Mouse (Mus musculus): ENCODE data around the gene Arl5b. TPM values are rescaled to one million over a fixed set of nuclear protein-coding genes. Genes with fewer than 3 reads are reported as not detected.

Gene Arl5b
- polyA plus RNA-seq, 1 experiment from 2014 or later, result 22.4 TPM

GRCm38 (mm10) chr2:15112741-15113140, 63.5 kb downstream of the Arl5b start:
- Histone ChIP-seq H3K4me2 (ENCODE audit: low read length) (no peak overlapping the region), H3K36me3 (ENCODE audit: control insufficient read depth, insufficient read depth, low read length) (no peaks in the 10 kb centered on the region), H3K27ac (replicated peaks in 1 of 2; ENCODE audit: control insufficient read depth in 1 of 2, insufficient read depth in 1 of 2, low read depth in 2 of 2, low read length in 2 of 2) (no peak overlapping the region), H3K4me3 (ENCODE audit: control insufficient read depth in 1 of 2, insufficient read depth in 1 of 2, low read depth in 1 of 2, low read length in 2 of 2) (no peak overlapping the region), H3K9ac (ENCODE audit: low read length) (no peak overlapping the region), H3K27me3 (ENCODE audit: control insufficient read depth, insufficient read depth, low read length) (no peaks in the 10 kb centered on the region), H3K9me3 (ENCODE audit: control insufficient read depth, low read length) (no peaks in the 10 kb centered on the region), H3K4me1 (ENCODE audit: control insufficient read depth in 2 of 2, insufficient read depth in 2 of 2, low read length in 2 of 2) (no peaks in the 10 kb centered on the region)
- 79% methylated on average over 6 of the region's 6 CpGs for WGBS
- no peak for ATAC-seq (ENCODE audit: insufficient number of reproducible peaks, insufficient read depth, low FRiP score, low read depth)

DNA sequence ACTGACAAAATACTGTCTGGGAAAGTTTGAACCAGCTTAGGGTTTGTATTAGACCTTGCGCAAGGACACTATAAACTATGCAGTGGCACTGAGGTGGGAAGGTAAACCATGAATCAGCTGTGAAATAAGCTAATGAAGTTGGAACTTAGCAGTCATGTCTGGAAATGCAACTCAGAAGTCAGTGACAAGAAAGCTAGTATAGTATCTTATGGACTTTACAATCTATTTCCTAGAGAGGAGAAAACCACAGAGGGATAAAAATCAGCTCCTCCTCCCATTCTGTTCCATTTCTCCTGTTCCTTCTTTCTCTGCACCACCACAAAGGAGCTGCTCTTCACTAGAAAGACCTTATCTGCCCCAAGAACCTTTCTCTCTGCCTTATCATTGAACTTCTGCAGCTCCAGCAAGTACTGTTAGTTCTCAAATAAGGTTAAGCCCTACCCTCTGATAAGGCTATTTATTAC, 72.1 kb downstream of the Arl5b start:
- no peak overlapping the region for H3K4me2 ChIP-seq (ENCODE audit: low read length)
- no peaks in the 10 kb centered on the region for H3K36me3 ChIP-seq (ENCODE audit: control insufficient read depth, insufficient read depth, low read length)
- H3K9ac ChIP-seq (ENCODE audit: low read length), result no peak overlapping the region
- ATAC-seq (ENCODE audit: insufficient number of reproducible peaks, insufficient read depth, low FRiP score, low read depth), result no peak
- no peak overlapping the region for H3K27ac ChIP-seq (replicated peaks in 1 of 2; ENCODE audit: control insufficient read depth in 1 of 2, insufficient read depth in 1 of 2, low read depth in 2 of 2, low read length in 2 of 2)
- H3K4me1 ChIP-seq (ENCODE audit: control insufficient read depth in 2 of 2, insufficient read depth in 2 of 2, low read length in 2 of 2), result no peaks in the 10 kb centered on the region
- H3K4me3 ChIP-seq (ENCODE audit: control insufficient read depth in 1 of 2, insufficient read depth in 1 of 2, low read depth in 1 of 2, low read length in 2 of 2), result no peak overlapping the region
- WGBS, result 95% methylated on average over 1 of the region's 1 CpGs
- no peaks in the 10 kb centered on the region for H3K9me3 ChIP-seq (ENCODE audit: control insufficient read depth, low read length)
- no peaks in the 10 kb centered on the region for H3K27me3 ChIP-seq (ENCODE audit: control insufficient read depth, insufficient read depth, low read length)

Other genes starting within 250 kb of the Arl5b start
- gene Nsun6, start 5.7 kb downstream of the Arl5b start, polyA plus RNA-seq (2014; fragmentation: Nextera tagmentation; extraction: Ambion mirVana), result 7.2 and 7.3 TPM in 2 replicates